Mouse (Mus musculus): Measurements from ENCODE around the gene Brwd1.
"Not testable (repeated sequence)": the region's sequence is repeated elsewhere in the genome, so short reads cannot be mapped to it uniquely, and the experiment has no call there.

Gene Brwd1

GRCm38 (mm10) chr16:95984911-95985310 is 97.4 kb downstream of the Brwd1 start:
- in situ Hi-C loops (cut with MboI, MseI) = no loop called here

- in situ Hi-C loops (cut with MboI, MseI) = no loop called here
These were observed 98.7 kb downstream of the Brwd1 start for GRCm38 (mm10) chr16:95983601-95984000.

GRCm38 (mm10) chr16:95970841-95971240 is 111.5 kb downstream of the Brwd1 start:
- in situ Hi-C loops (cut with MboI, MseI) = loop anchor here (10.0 kb wide), 1 partner anchor 884 kb away; no protein-coding TSS in a partner anchor

DNA sequence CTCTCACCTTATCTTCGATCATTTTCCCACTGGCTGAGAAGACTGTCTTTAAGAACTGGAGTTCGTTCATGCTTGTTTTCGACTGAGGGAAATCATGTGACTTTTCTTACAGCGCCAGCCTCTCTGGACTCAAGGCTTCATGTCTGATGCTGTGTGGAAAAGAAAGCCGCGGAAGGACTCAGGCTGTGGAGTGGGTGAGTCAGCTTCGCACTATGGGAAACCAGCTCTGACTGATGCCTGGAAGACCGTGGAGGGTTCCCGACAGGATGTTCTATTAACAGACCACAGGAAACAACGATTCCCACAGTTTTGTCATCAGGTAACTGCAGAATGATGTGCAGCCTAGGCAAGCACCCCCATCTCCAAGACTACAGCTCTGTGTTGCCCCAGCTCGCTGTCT is 114.9 kb downstream of the Brwd1 start:
- in situ Hi-C loops (cut with MboI, MseI) = no loop called here

GRCm38 (mm10) chr16:95964427-95965023 is 117.8 kb downstream of the Brwd1 start:
- in situ Hi-C loops (cut with MboI, MseI) = no loop called here

DNA sequence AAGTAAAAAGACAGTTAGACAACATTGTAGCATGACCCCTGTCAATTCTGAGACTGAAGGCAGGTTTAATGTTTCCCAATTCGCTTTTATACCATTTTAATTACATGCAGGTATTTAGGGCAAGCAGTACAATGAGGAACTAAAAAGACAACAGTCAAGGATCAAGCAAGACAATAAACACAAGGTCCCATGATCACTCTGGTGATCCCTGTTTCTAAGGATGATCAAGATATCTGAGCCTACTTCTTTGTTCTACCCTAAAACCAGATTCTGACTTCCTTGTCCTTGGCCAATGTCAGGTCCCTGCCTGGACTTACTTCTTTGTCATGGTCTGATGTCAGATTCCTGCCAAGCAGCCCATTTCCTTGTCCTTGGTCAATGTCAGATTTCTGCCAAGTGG is 120.8 kb downstream of the Brwd1 start:
- in situ Hi-C loops (cut with MboI, MseI) = not testable (repeated sequence)

- in situ Hi-C loops (cut with MboI, MseI) = not testable (repeated sequence)
These were observed 121.6 kb downstream of the Brwd1 start for GRCm38 (mm10) chr16:95960689-95961088.

DNA sequence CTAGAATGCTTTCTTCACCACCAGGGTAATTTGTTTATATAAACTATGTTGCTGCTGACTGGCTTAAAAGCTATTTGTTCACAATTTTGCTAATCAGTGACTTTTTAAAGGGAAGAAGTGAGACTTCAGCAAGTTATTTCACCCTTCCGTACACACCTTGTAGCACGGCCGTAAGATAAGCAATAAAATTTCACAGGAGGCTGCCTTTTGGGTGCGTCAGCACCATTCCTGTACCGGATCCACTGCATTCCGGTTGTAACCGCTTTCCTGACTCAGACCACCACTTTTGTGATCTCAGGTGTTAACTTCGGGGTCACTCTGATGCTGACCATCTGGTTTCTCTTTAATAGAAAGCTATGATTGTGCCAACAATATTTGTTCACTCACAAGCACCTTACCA is 124.2 kb downstream of the Brwd1 start:
- in situ Hi-C loops (cut with MboI, MseI) = no loop called here

- in situ Hi-C loops (cut with MboI, MseI) = no loop called here
These were observed 125.7 kb downstream of the Brwd1 start for GRCm38 (mm10) chr16:95956618-95957017.

- in situ Hi-C loops (cut with MboI, MseI) = no loop called here
These were observed 126.5 kb downstream of the Brwd1 start for GRCm38 (mm10) chr16:95955716-95956346.

- in situ Hi-C loops (cut with MboI, MseI) = no loop called here
These were observed 128.0 kb downstream of the Brwd1 start for GRCm38 (mm10) chr16:95954341-95954740.

DNA sequence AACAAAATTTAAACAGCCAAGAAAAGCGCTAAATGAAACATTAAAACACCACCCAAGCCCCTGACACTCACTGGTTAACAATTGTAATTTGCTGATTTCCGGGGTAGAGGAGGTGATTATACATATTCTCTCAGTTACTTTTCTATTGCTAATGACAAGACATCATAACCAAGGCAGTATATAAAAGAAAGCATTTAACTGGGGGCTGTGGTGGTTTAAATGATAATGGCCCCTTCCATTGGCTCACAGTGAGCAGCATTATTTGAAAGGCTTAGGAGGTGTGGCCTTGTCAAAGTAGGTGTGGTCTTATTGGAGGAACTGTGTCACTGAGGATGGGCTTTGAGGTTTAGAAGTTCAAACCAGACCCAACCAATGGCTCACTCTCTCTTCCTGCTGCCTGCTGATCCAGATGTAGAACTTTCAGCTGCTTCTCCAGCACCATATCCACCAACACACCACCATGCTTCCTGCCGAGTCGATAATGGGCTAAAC is 129.1 kb downstream of the Brwd1 start:
- in situ Hi-C loops (cut with MboI, MseI) = no loop called here

DNA sequence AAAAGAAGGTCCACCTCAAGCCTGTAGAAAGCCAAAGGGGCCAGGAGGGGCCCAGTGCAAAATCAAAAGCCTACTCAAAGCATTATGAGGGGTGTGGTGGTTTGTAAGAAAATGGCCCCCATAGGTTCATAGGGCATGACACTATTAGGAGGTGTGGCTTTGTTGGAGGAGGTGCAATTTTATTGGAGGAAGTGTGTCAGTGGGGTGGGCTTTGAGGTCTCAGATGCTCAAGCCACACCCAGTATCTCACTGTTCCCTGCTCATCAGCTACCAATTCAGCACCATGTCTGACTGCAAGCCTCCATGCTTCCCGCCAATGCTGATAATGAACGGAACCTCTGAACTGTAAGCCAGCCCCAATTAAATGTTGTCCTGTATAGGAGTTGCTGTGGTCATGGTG is 130.9 kb downstream of the Brwd1 start:
- in situ Hi-C loops (cut with MboI, MseI) = no loop called here

DNA sequence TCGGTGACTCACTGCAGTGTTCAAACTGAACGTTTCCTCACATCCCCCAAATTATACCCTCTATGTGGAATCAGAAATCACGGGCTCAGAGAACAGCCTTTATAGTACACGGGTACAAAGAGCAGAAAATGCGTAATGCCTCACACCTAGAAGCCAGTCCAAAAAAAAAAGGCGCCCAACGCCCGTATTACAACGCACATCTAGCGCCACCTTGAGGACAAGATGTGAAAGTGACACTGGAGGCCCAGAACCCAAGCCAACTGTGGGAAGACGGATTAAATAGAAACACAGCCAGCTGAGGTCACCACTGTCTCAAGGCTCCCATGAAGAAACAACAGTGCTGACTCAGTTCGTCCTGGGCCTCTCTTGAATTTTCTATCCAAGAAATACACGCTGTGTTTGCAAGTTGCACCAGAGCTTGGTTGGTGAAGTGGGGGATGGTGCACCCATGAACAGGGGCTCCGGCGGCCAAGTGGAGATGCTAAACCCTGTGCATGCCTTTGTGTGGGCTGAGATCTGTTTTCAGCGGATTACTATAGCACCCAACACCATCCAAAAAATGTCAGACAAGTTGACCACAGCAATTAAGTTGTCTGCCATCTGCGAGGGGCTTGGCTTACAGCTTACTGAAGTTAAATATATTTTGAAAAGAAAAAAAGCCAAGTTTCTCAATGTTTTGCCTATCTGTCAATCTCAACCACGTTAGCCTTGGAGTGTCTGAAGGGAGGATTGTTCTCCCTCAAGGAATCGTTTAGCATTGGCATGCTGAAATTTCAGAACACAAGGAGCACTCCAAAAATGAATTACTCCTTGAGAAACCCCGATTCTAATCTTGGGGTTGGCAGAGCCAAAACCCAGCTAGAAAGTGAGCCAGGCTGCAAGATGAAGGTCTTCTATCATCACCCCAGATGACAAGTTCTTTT is 136.7 kb downstream of the Brwd1 start:
- in situ Hi-C loops (cut with MboI, MseI) = loop anchor here (5.0 to 10.0 kb wide), 2 partner anchors 283 to 301 kb away; no protein-coding TSS in a partner anchor

GRCm38 (mm10) chr16:95943186-95943585 is 139.1 kb downstream of the Brwd1 start:
- in situ Hi-C loops (cut with MboI, MseI) = loop anchor here (10.0 kb wide), 1 partner anchor 298 kb away; no protein-coding TSS in a partner anchor

Data from regulatory T cell (primary cell).